ENCODE assay signal across 10 mouse cellular contexts in the genomic region with DNA sequence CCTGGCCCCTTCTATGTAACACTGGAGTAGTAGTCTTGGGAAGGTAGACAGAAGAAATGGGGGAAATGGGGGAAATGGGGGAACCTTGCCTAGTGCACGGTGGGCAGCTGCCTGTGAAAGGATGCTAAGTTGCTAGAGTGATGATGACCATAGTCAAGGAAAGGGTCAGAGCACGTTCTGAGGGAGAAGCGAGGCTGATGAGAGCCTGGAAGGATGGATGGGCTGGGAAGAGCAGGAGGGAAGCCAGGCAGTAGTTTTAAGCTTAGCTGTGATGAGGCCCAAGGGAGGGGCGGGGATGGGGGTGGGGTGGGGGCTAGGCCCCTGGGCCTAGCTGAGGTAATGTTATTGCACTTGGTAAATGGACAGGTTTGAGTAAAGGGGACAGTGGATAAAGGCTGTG. TPM values are rescaled to one million over a fixed set of nuclear protein-coding genes. Genes with fewer than 3 reads are reported as not detected.
DNase-seq lines count a peak whose midpoint lies in the region; ATAC-seq and TF ChIP-seq lines count a peak whose summit lies in the region.
"Had no signal": no experiment of that assay in that cellular context is flagged by ENCODE, and none has a peak within 500 bp of the region (broad histone marks: within the 10 kb centered on the region; RNA-seq: fewer than 3 reads in every experiment).

No protein-coding gene starts in this region.

- 31% methylated on average over 4 of the region's 4 CpGs for WGBS in heart, postnatal 0 days
- WGBS in midbrain, embryonic 13.5 days = 50% methylated on average over 4 of the region's 4 CpGs
- 36% methylated on average over 4 of the region's 4 CpGs for WGBS in midbrain, embryonic 14.5 days
- 45% methylated on average over 4 of the region's 4 CpGs for WGBS in limb, embryonic 10.5 days

- no peak for DNase-seq in heart, postnatal 0 days (ENCODE audit: low spot score)
- DNase-seq in heart, postnatal 25 days (ENCODE audit: low spot score) = no peak
- DNase-seq in midbrain, embryonic 14.5 days = no peak
- DNase-seq in limb, embryonic 10.5 days (ENCODE audit: low spot score) = no peak
- DNase-seq in urinary bladder, adult 2 months (ENCODE audit: low spot score) = no peak
- no peak for DNase-seq in spleen, adult 12 weeks (ENCODE audit: low spot score)
- DNase-seq: cerebellum, adult 11 months had no signal

- ATAC-seq in heart, postnatal 0 days (ENCODE audit: insufficient read depth, low read depth) = no peak
- ATAC-seq in midbrain, embryonic 13.5 days = no peak
- ATAC-seq in midbrain, embryonic 14.5 days (ENCODE audit: low FRiP score, low TSS enrichment) = no peak
- ATAC-seq: midbrain, embryonic 16.5 days had no signal

- TF ChIP-seq EP300 in heart, postnatal 0 days (IDR thresholded peaks at IDR 0.05; ENCODE audit: low read depth) = no peak

- H3K4me3 ChIP-seq in heart, postnatal 0 days (ENCODE audit: low read depth, low read length) = peak overlapping the region; percentile 60
- H3K4me3 ChIP-seq in midbrain, embryonic 13.5 days (replicated peaks) = no peak overlapping the region
- H3K4me3 ChIP-seq in midbrain, embryonic 14.5 days (replicated peaks; ENCODE audit: low read depth, low read length) = no peak overlapping the region; the same call in 1 of the 2 replicates
- H3K4me3 ChIP-seq in limb, embryonic 10.5 days = peak overlapping the region; percentile 50

- H3K4me2 ChIP-seq in heart, postnatal 0 days (ENCODE audit: low read depth, low read length) = peak overlapping the region; percentile 72
- 0 out of 2 replicates have a peak overlapping the region, but pooled peaks have one; percentile 56 for H3K4me2 ChIP-seq in midbrain, embryonic 13.5 days (replicated peaks)
- H3K4me2 ChIP-seq in midbrain, embryonic 14.5 days (ENCODE audit: low read length) = no peak overlapping the region

- H3K27ac ChIP-seq in heart, postnatal 0 days (ENCODE audit: low read depth) = peak overlapping the region; percentile 96
- no peak overlapping the region for H3K27ac ChIP-seq in midbrain, embryonic 13.5 days
- no peak overlapping the region for H3K27ac ChIP-seq in midbrain, embryonic 14.5 days (replicated peaks; ENCODE audit: low read depth, low read length)
- 0 out of 2 replicates have a peak overlapping the region, but pooled peaks have one; percentile 16 for H3K27ac ChIP-seq in limb, embryonic 10.5 days
- H3K27ac ChIP-seq: hindbrain, embryonic 15.5 days had no signal

- H3K27me3 ChIP-seq in heart, postnatal 0 days (ENCODE audit: control insufficient read depth, insufficient read depth, low read length) = no peaks in the 10 kb centered on the region
- peaks cover 66% of the 10 kb centered on the region for H3K27me3 ChIP-seq in midbrain, embryonic 13.5 days
- H3K27me3 ChIP-seq in midbrain, embryonic 14.5 days (ENCODE audit: control insufficient read depth, insufficient read depth, low read length) = peaks cover 29% of the 10 kb centered on the region
- H3K27me3 ChIP-seq in limb, embryonic 10.5 days (ENCODE audit: low read depth, poor library complexity, severe bottlenecking) = peaks cover 56% of the 10 kb centered on the region

- H3K9ac ChIP-seq in heart, postnatal 0 days (replicated peaks; ENCODE audit: low read depth, low read length) = peak overlapping the region; percentile 64
- H3K9ac ChIP-seq in midbrain, embryonic 13.5 days (replicated peaks) = no peak overlapping the region
- H3K9ac ChIP-seq in midbrain, embryonic 14.5 days (replicated peaks; ENCODE audit: low read length) = no peak overlapping the region
- H3K9ac ChIP-seq: hindbrain, embryonic 15.5 days had no signal

- H3K36me3 ChIP-seq in heart, postnatal 0 days (replicated peaks; ENCODE audit: control insufficient read depth, insufficient read depth, low read length) = peaks cover 38% of the 10 kb centered on the region
- no peaks in the 10 kb centered on the region for H3K36me3 ChIP-seq in midbrain, embryonic 13.5 days
- H3K36me3 ChIP-seq in midbrain, embryonic 14.5 days (ENCODE audit: control insufficient read depth, insufficient read depth, low read length) = no peaks in the 10 kb centered on the region
- no peaks in the 10 kb centered on the region for H3K36me3 ChIP-seq in limb, embryonic 10.5 days
- H3K36me3 ChIP-seq: hindbrain, embryonic 15.5 days had no signal

- H3K4me1 ChIP-seq in heart, postnatal 0 days (ENCODE audit: control insufficient read depth, insufficient read depth) = peaks cover 41% of the 10 kb centered on the region
- peaks cover 12% of the 10 kb centered on the region for H3K4me1 ChIP-seq in midbrain, embryonic 13.5 days (replicated peaks)
- H3K4me1 ChIP-seq in midbrain, embryonic 14.5 days (ENCODE audit: control insufficient read depth, insufficient read depth, low read length) = 0 out of 2 replicates have a peak, but pooled peaks cover 3% of the 10 kb centered on the region
- H3K4me1 ChIP-seq in limb, embryonic 10.5 days = peaks cover 29% of the 10 kb centered on the region

- TF ChIP-seq CTCF in heart, postnatal 0 days (IDR thresholded peaks at IDR 0.05; ENCODE audit: low read depth) = no peak

- intact Hi-C loops in heart, postnatal 25 days (cut with DNase I) = no loop called here

- no peaks in the 10 kb centered on the region for H3K9me3 ChIP-seq in heart, postnatal 0 days (replicated peaks; ENCODE audit: control insufficient read depth, low read length)
- no peaks in the 10 kb centered on the region for H3K9me3 ChIP-seq in midbrain, embryonic 13.5 days
- no peaks in the 10 kb centered on the region for H3K9me3 ChIP-seq in midbrain, embryonic 14.5 days (ENCODE audit: control insufficient read depth, low read length)
- H3K9me3 ChIP-seq in limb, embryonic 10.5 days (replicated peaks) = no peaks in the 10 kb centered on the region
- H3K9me3 ChIP-seq: hindbrain, embryonic 15.5 days had no signal

RNA-seq across cellular contexts. Expression of a gene that starts 1.0 kb away (rescaled TPM):
- total RNA-seq in heart, postnatal 0 days (2014; rRNA removed; ENCODE audit: low replicate concordance) = 983 and 1,187 TPM in 2 replicates
- polyA plus RNA-seq in heart, postnatal 0 days (2015; fragmentation: Nextera tagmentation; extraction: Ambion mirVana) = 601 and 639 TPM in 2 replicates
- 1,000 to 10,000 TPM; 1,261 to 1,294 TPM for total RNA-seq in heart, postnatal 25 days (2021)
- polyA plus RNA-seq in midbrain, embryonic 13.5 days (2015; fragmentation: Nextera tagmentation; extraction: Ambion mirVana) = 0.84 and 1.1 TPM in 2 replicates
- 0.32 and 1.4 TPM in 2 replicates for polyA plus RNA-seq in midbrain, embryonic 14.5 days (2014; fragmentation: Nextera tagmentation; extraction: Ambion mirVana)
- polyA plus RNA-seq in limb, embryonic 10.5 days (2016; fragmentation: Nextera tagmentation; extraction: Ambion mirVana) = 6.2 and 7.8 TPM in 2 replicates
- polyA plus RNA-seq in urinary bladder, adult 2 months (2012; rRNA removed) = 1,825 and 2,682 TPM in 2 replicates

RNA-seq across cellular contexts. Expression of a gene that starts 14.0 kb away (rescaled TPM):
- 95.0 and 105 TPM in 2 replicates for total RNA-seq in heart, postnatal 0 days (2014; rRNA removed; ENCODE audit: low replicate concordance)
- polyA plus RNA-seq in heart, postnatal 0 days (2015; fragmentation: Nextera tagmentation; extraction: Ambion mirVana) = 26.8 and 30.2 TPM in 2 replicates
- total RNA-seq in heart, postnatal 25 days (2021) = 100 to 1,000 TPM; 141 to 144 TPM
- 11.2 and 12.8 TPM in 2 replicates for polyA plus RNA-seq in midbrain, embryonic 13.5 days (2015; fragmentation: Nextera tagmentation; extraction: Ambion mirVana)
- 15.6 and 19.4 TPM in 2 replicates for polyA plus RNA-seq in midbrain, embryonic 14.5 days (2014; fragmentation: Nextera tagmentation; extraction: Ambion mirVana)
- 45.7 and 49.6 TPM in 2 replicates for polyA plus RNA-seq in limb, embryonic 10.5 days (2016; fragmentation: Nextera tagmentation; extraction: Ambion mirVana)
- 91.1 and 102 TPM in 2 replicates for polyA plus RNA-seq in urinary bladder, adult 2 months (2012; rRNA removed)

RNA-seq across cellular contexts. Expression of a gene that starts 43.3 kb away (rescaled TPM):
- 202 and 236 TPM in 2 replicates for total RNA-seq in heart, postnatal 0 days (2014; rRNA removed; ENCODE audit: low replicate concordance)
- polyA plus RNA-seq in heart, postnatal 0 days (2015; fragmentation: Nextera tagmentation; extraction: Ambion mirVana) = 147 TPM in 2 replicates
- total RNA-seq in heart, postnatal 25 days (2021) = 10 to 100 TPM; 81.8 to 82.7 TPM
- polyA plus RNA-seq in midbrain, embryonic 13.5 days (2015; fragmentation: Nextera tagmentation; extraction: Ambion mirVana) = 155 and 161 TPM in 2 replicates
- polyA plus RNA-seq in midbrain, embryonic 14.5 days (2014; fragmentation: Nextera tagmentation; extraction: Ambion mirVana) = 146 and 152 TPM in 2 replicates
- 117 and 132 TPM in 2 replicates for polyA plus RNA-seq in limb, embryonic 10.5 days (2016; fragmentation: Nextera tagmentation; extraction: Ambion mirVana)
- 106 and 124 TPM in 2 replicates for polyA plus RNA-seq in urinary bladder, adult 2 months (2012; rRNA removed)

Comparison
In these comparisons a context has a peak if more than half of its experiments do, and no peak if none do; other contexts are left out.
1. H3K27ac ChIP-seq: peak in heart, postnatal 0 days (single experiment) and limb, embryonic 10.5 days (single experiment); none in midbrain, embryonic 13.5 days (single experiment) and midbrain, embryonic 14.5 days (single experiment).
2. H3K4me3 ChIP-seq: peak in heart, postnatal 0 days (single experiment) and limb, embryonic 10.5 days (single experiment); none in midbrain, embryonic 13.5 days (single experiment) and midbrain, embryonic 14.5 days (single experiment).
3. RNA of a gene that starts 1.0 kb away (polyA plus RNA-seq): 1,825 to 2,682 TPM in urinary bladder, adult 2 months and 601 to 639 TPM in heart, postnatal 0 days; 6.2 to 7.8 TPM in limb, embryonic 10.5 days, 0.32 to 1.4 TPM in midbrain, embryonic 14.5 days and 0.84 to 1.1 TPM in midbrain, embryonic 13.5 days; every median in the first group is over 10 times any median in the second.